Mouse (Mus musculus): ENCODE measurements at regions not wholly inside any gene's neighbourhood (a gene's known extent, or its start where the extent isn't known, plus 50 kb on each side); places are given as distances from the start of the nearest gene placed in this dataset.

GRCm38 (mm10) chr5:42980946-42981650 lies 251.9 kb upstream of the Cpeb2 start:
- no peak overlapping the region for H3K4me2 ChIP-seq (ENCODE audit: low read depth, low read length)
- no peak for ATAC-seq (ENCODE audit: low read depth)
- H3K27ac ChIP-seq (ENCODE audit: low read length): no peak overlapping the region
- no peak overlapping the region for H3K9ac ChIP-seq (ENCODE audit: low read depth, low read length)
- no peak overlapping the region for H3K4me3 ChIP-seq (ENCODE audit: low read depth, low read length)
- H3K36me3 ChIP-seq (ENCODE audit: control insufficient read depth, insufficient read depth): no peaks in the 10 kb centered on the region
- no peaks in the 10 kb centered on the region for H3K27me3 ChIP-seq (ENCODE audit: control insufficient read depth, insufficient read depth, low read depth, low read length)
- 53% methylated on average over 2 of the region's 2 CpGs for WGBS (ENCODE audit: insufficient replicate concordance)
- H3K9me3 ChIP-seq (replicated peaks; ENCODE audit: control insufficient read depth, low read length): no peaks in the 10 kb centered on the region
- H3K4me1 ChIP-seq (ENCODE audit: control insufficient read depth, low read depth, low read length): no peaks in the 10 kb centered on the region

DNA sequence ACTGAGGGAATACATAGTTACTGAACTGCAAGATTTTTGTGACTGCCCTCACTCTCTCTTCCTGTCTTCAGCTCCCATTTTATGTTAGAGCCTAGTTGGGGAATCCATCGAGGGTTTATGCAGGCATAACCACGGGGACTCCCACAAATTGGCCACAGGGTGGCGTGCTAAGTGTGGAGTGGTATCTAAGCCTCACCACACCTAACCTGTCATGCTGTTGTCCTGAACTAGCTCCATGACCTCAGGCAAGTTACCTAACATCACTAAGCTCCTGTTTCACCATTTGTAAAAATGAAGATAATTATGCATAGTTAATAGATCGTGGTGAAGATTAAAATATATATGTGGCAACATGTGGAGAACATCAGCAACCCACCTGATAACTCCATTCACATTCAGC lies 246.8 kb upstream of the Cpeb2 start:
- Histone ChIP-seq H3K9me3 (replicated peaks; ENCODE audit: control insufficient read depth, low read length) (no peaks in the 10 kb centered on the region), H3K27me3 (ENCODE audit: control insufficient read depth, insufficient read depth, low read depth, low read length) (no peaks in the 10 kb centered on the region), H3K27ac (ENCODE audit: low read length) (no peak overlapping the region), H3K4me3 (ENCODE audit: low read depth, low read length) (no peak overlapping the region), H3K4me1 (ENCODE audit: control insufficient read depth, low read depth, low read length) (no peaks in the 10 kb centered on the region), H3K4me2 (ENCODE audit: low read depth, low read length) (no peak overlapping the region), H3K9ac (ENCODE audit: low read depth, low read length) (no peak overlapping the region), H3K36me3 (ENCODE audit: control insufficient read depth, insufficient read depth) (no peaks in the 10 kb centered on the region)
- WGBS (ENCODE audit: insufficient replicate concordance): 52% methylated on average over 4 of the region's 4 CpGs
- ATAC-seq (ENCODE audit: low read depth): no peak

- WGBS (ENCODE audit: insufficient replicate concordance): 50% methylated on average over 3 of the region's 3 CpGs
- H3K27ac ChIP-seq (ENCODE audit: low read length): no peak overlapping the region
- no peak overlapping the region for H3K4me2 ChIP-seq (ENCODE audit: low read depth, low read length)
- H3K4me3 ChIP-seq (ENCODE audit: low read depth, low read length): no peak overlapping the region
- H3K4me1 ChIP-seq (ENCODE audit: control insufficient read depth, low read depth, low read length): no peaks in the 10 kb centered on the region
- no peaks in the 10 kb centered on the region for H3K27me3 ChIP-seq (ENCODE audit: control insufficient read depth, insufficient read depth, low read depth, low read length)
- H3K9ac ChIP-seq (ENCODE audit: low read depth, low read length): no peak overlapping the region
- H3K36me3 ChIP-seq (ENCODE audit: control insufficient read depth, insufficient read depth): no peaks in the 10 kb centered on the region
- H3K9me3 ChIP-seq (replicated peaks; ENCODE audit: control insufficient read depth, low read length): no peaks in the 10 kb centered on the region
- no peak for ATAC-seq (ENCODE audit: low read depth)
Measured at GRCm38 (mm10) chr5:42987710-42988466, 245.1 kb upstream of the Cpeb2 start.

GRCm38 (mm10) chr5:42989287-42989686 lies 243.7 kb upstream of the Cpeb2 start:
- Histone ChIP-seq H3K36me3 (ENCODE audit: control insufficient read depth, insufficient read depth) (no peaks in the 10 kb centered on the region), H3K27ac (ENCODE audit: low read length) (no peak overlapping the region), H3K4me2 (ENCODE audit: low read depth, low read length) (no peak overlapping the region), H3K4me3 (ENCODE audit: low read depth, low read length) (no peak overlapping the region), H3K27me3 (ENCODE audit: control insufficient read depth, insufficient read depth, low read depth, low read length) (no peaks in the 10 kb centered on the region), H3K4me1 (ENCODE audit: control insufficient read depth, low read depth, low read length) (no peaks in the 10 kb centered on the region), H3K9me3 (replicated peaks; ENCODE audit: control insufficient read depth, low read length) (no peaks in the 10 kb centered on the region), H3K9ac (ENCODE audit: low read depth, low read length) (no peak overlapping the region)
- 49% methylated on average over 3 of the region's 3 CpGs for whole genome bisulfite sequencing (ENCODE audit: insufficient replicate concordance)
- ATAC-seq (ENCODE audit: low read depth): no peak

- H3K9me3 ChIP-seq (replicated peaks; ENCODE audit: control insufficient read depth, low read length): no peaks in the 10 kb centered on the region
- no peaks in the 10 kb centered on the region for H3K27me3 ChIP-seq (ENCODE audit: control insufficient read depth, insufficient read depth, low read depth, low read length)
- no peak overlapping the region for H3K27ac ChIP-seq (ENCODE audit: low read length)
- WGBS (ENCODE audit: insufficient replicate concordance): 65% methylated on average over 7 of the region's 7 CpGs
- H3K4me1 ChIP-seq (ENCODE audit: control insufficient read depth, low read depth, low read length): no peaks in the 10 kb centered on the region
- no peak for ATAC-seq (ENCODE audit: low read depth)
- no peak overlapping the region for H3K4me2 ChIP-seq (ENCODE audit: low read depth, low read length)
- no peak overlapping the region for H3K9ac ChIP-seq (ENCODE audit: low read depth, low read length)
- no peak overlapping the region for H3K4me3 ChIP-seq (ENCODE audit: low read depth, low read length)
- no peaks in the 10 kb centered on the region for H3K36me3 ChIP-seq (ENCODE audit: control insufficient read depth, insufficient read depth)
Measured at GRCm38 (mm10) chr5:43024006-43024593, 208.9 kb upstream of the Cpeb2 start.

- H3K9ac ChIP-seq (ENCODE audit: low read depth, low read length): no peak overlapping the region
- H3K4me2 ChIP-seq (ENCODE audit: low read depth, low read length): no peak overlapping the region
- H3K27ac ChIP-seq (ENCODE audit: low read length): no peak overlapping the region
- no peaks in the 10 kb centered on the region for H3K36me3 ChIP-seq (ENCODE audit: control insufficient read depth, insufficient read depth)
- H3K9me3 ChIP-seq (replicated peaks; ENCODE audit: control insufficient read depth, low read length): no peaks in the 10 kb centered on the region
- no peak for ATAC-seq (ENCODE audit: low read depth)
- H3K4me1 ChIP-seq (ENCODE audit: control insufficient read depth, low read depth, low read length): no peaks in the 10 kb centered on the region
- H3K4me3 ChIP-seq (ENCODE audit: low read depth, low read length): no peak overlapping the region
- WGBS (ENCODE audit: insufficient replicate concordance): 38% methylated on average over 3 of the region's 3 CpGs
- H3K27me3 ChIP-seq (ENCODE audit: control insufficient read depth, insufficient read depth, low read depth, low read length): no peaks in the 10 kb centered on the region
Measured at GRCm38 (mm10) chr5:43031285-43031684, 201.7 kb upstream of the Cpeb2 start.

- H3K27ac ChIP-seq (ENCODE audit: low read length): peak overlapping the region; percentile 62
- 56% methylated on average over 5 of the region's 5 CpGs for WGBS (ENCODE audit: insufficient replicate concordance)
- no peaks in the 10 kb centered on the region for H3K4me1 ChIP-seq (ENCODE audit: control insufficient read depth, low read depth, low read length)
- H3K36me3 ChIP-seq (ENCODE audit: control insufficient read depth, insufficient read depth): no peaks in the 10 kb centered on the region
- H3K4me3 ChIP-seq (ENCODE audit: low read depth, low read length): no peak overlapping the region
- no peaks in the 10 kb centered on the region for H3K27me3 ChIP-seq (ENCODE audit: control insufficient read depth, insufficient read depth, low read depth, low read length)
- no peak overlapping the region for H3K4me2 ChIP-seq (ENCODE audit: low read depth, low read length)
- ATAC-seq (ENCODE audit: low read depth): peak; percentile 80
- H3K9ac ChIP-seq (ENCODE audit: low read depth, low read length): no peak overlapping the region
- H3K9me3 ChIP-seq (replicated peaks; ENCODE audit: control insufficient read depth, low read length): no peaks in the 10 kb centered on the region
Measured at GRCm38 (mm10) chr5:43031916-43032315, 201.1 kb upstream of the Cpeb2 start.

DNA sequence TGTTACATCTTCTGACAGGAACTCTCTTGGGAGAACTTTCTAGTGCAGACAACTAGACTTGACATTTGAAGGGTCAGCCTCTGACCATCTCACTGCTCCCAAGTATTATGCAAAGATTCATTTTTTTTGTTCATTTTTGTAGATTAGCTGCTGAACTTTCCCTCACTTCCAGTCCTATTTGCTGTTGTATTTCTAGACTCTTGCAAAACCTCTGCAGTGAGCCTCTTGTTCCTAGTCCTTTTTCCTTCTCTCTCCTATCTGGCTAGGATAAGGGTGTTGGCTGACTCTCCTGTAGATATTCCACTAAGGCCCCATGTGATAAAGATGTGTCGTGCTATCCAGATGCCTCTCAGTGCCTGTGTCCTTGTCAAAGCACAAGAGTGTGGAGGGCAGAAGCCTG lies 198.5 kb upstream of the Cpeb2 start:
- Histone ChIP-seq H3K27ac (ENCODE audit: low read length) (no peak overlapping the region), H3K4me3 (ENCODE audit: low read depth, low read length) (no peak overlapping the region), H3K9me3 (replicated peaks; ENCODE audit: control insufficient read depth, low read length) (no peaks in the 10 kb centered on the region), H3K4me2 (ENCODE audit: low read depth, low read length) (no peak overlapping the region), H3K9ac (ENCODE audit: low read depth, low read length) (no peak overlapping the region), H3K36me3 (ENCODE audit: control insufficient read depth, insufficient read depth) (no peaks in the 10 kb centered on the region), H3K4me1 (ENCODE audit: control insufficient read depth, low read depth, low read length) (no peaks in the 10 kb centered on the region), H3K27me3 (ENCODE audit: control insufficient read depth, insufficient read depth, low read depth, low read length) (no peaks in the 10 kb centered on the region)
- 57% methylated on average over 1 of the region's 1 CpGs for WGBS (ENCODE audit: insufficient replicate concordance)
- ATAC-seq (ENCODE audit: low read depth): no peak

GRCm38 (mm10) chr5:43037592-43037991 lies 195.4 kb upstream of the Cpeb2 start:
- H3K9me3 ChIP-seq (replicated peaks; ENCODE audit: control insufficient read depth, low read length): no peaks in the 10 kb centered on the region
- WGBS (ENCODE audit: insufficient replicate concordance): 30% methylated on average over 3 of the region's 3 CpGs

More at GRCm38 (mm10) chr5:43037592-43037991, 195.4 kb upstream of the Cpeb2 start:
- Histone ChIP-seq H3K27me3 (ENCODE audit: control insufficient read depth, insufficient read depth, low read depth, low read length) (no peaks in the 10 kb centered on the region), H3K4me1 (ENCODE audit: control insufficient read depth, low read depth, low read length) (no peaks in the 10 kb centered on the region), H3K27ac (ENCODE audit: low read length) (no peak overlapping the region), H3K36me3 (ENCODE audit: control insufficient read depth, insufficient read depth) (no peaks in the 10 kb centered on the region), H3K9ac (ENCODE audit: low read depth, low read length) (no peak overlapping the region), H3K4me3 (ENCODE audit: low read depth, low read length) (no peak overlapping the region), H3K4me2 (ENCODE audit: low read depth, low read length) (no peak overlapping the region)
- ATAC-seq (ENCODE audit: low read depth): peak; percentile 66

Measured in liver, embryonic 16.5 days (tissue).